Mouse (Mus musculus) brain, embryonic 18.5 days (tissue): ENCODE measurements at regions not wholly inside any gene's neighbourhood (a gene's known extent, or its start where the extent isn't known, plus 50 kb on each side); places are given as distances from the start of the nearest gene placed in this dataset.

Experiments used
- DNase-seq: peaks from one replicate; pipeline ENCODE4 v3.0.0-alpha.2; 2012; ENCODE audit warnings: low read depth, low spot score

DNA sequence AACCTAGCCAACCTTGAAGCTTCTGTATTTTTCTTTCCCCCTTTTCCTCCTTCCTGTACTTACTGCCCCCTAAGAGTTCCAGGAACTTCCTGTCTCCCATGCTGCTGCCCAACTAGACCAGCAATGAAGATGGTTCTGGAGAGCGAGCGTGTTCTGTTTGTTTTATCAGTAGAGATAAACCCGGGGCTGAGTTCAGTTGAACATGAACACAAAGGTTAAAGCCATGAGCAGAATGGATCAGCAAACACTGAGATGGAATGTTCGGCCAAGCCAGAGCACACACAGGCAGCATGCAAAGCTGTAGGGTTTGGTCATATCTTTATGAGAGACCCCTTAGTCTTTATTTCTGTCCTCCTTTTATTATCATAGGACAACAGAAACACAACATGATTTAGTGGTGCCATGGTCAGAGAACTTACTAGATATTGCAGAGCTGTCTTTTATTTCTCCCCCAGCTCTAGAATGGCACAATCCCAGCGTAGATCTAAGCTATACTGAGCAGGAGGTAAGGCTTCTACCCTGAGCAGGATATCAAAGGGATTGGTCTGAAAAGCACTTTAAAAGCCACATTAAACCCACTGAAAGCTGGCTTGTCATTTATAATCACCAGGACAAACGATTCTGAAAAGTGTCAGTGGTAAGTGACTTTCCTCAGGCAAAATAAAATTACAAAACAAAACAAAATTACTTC, 105.9 kb upstream of the Peli1 start:
- no peak for DNase-seq

DNA sequence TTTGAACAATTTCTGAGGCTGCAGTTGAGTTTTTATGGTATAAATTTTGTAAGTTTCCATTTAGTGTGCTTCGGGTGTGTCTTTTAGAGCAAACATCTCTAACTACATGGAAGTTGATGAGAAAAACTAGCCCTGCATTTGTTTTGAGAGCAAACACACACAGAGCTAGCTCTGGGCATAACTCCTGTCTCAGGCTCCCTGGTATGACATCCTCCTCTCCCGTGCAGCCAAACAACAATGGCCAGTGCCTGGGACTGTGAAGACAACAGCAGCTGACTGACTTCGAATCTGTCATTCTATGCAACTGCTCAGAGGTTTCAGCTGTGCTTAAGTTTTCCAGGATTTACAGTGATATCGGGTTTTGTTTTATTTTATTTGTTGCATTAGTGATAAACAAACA, 105.3 kb upstream of the Peli1 start:
- DNase-seq: no peak

DNA sequence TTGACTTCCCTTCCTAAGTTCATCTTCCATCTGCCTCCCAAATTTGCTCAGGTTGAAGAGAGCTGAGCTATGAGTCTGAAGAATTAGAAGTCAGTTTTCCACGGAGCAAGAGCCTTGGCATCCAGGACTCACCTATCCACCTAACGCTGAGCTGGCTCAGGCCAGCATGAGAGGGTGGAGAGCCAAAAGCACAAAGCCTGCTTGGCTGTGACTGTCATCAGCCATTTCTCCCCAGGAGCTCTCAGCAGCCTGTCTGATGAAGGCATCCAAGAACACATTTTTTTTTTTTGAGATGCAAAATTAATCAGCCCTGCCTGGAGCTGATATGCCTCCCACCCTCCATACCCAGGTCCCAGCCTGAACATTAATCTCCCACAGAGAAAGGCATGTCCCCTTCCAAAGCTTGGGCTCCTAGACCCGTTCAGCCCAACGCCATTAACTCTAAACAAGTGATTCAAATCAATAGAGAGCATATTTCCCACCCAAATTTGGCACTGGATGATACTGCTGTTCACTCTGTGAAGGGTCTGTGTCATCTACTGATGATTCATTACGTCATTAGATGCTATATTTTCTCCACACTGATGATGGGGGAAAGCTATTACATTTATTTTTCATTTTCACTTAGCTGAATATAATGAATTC, 103.8 kb upstream of the Peli1 start:
- DNase-seq: no peak

DNA sequence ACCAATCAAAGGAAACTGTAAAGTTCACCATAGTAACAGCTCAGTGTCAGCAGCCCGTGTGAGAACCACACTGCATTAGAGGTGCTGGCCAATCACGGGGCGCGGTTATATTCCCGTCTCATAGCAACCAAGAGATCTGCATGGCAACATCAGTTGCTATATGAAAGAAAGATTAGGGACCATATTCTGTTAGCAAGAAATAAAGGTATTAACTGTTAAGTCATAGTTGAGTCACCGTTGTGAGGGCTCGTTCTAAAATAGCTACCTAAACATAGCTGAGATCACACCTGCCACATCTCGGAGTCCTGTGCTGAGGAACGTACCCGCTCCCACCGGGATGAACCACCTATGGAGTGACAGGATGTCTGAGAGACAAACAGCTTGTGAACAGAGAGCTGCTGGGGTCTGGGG, 103.2 kb upstream of the Peli1 start:
- peak; percentile 82 for DNase-seq

DNA sequence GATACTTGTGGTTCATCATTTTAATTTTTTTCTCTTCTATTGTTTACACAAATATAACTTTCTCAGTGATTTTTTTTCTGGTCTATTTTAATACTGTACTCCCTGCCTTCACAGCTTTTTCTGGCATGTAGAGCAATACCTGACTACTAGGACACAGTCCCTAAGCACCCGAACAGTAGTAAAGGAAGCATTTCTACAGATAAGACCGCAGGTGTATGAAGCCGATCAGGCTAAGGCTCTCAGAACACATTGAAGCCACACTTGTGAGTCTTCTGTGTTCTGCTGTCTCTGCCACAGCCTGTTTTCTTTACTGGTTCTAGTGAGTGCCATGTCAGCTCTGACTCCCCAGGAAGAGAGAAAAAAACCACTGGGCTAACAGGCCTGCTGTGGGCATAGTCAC, 102.2 kb upstream of the Peli1 start:
- DNase-seq: no peak

DNA sequence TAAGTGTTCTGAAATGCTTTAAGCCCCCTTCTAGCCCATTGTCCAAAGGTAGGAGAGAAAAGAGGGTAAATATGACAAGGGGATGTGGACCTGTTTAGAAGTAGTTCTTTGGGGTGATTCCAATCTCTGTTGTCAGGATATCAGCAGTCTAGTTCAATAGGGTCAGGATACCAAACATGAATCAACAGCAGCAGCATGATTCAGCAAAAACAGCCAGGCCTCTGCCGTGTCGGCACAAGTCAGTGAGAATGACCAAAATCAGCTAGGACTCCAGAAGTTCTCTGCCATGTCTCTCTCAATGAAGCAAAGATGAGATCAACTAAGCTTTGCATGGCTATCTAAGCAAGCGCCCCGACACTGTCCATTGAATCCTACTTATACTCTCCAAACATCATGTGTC, 97.5 kb upstream of the Peli1 start:
- DNase-seq: no peak

DNA sequence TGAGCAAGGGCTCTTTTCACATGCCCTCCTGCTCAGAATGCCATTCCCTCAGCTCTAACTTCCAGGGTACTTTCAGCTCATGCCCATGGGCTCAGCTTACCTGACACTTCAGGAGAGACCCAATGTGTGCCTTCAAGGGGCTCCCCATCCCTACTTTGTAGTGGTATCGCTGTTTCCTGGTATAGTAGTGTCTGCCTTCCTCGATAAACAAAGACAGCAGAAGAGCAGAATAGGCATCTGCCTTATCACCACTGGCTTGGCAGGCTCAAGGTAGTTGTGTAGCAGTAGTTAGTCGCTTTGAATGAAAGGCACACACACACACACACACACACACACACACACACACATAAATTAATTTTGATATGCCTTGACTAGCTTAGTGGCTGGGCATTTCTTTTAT, 89.7 kb upstream of the Peli1 start:
- DNase-seq: no peak

DNA sequence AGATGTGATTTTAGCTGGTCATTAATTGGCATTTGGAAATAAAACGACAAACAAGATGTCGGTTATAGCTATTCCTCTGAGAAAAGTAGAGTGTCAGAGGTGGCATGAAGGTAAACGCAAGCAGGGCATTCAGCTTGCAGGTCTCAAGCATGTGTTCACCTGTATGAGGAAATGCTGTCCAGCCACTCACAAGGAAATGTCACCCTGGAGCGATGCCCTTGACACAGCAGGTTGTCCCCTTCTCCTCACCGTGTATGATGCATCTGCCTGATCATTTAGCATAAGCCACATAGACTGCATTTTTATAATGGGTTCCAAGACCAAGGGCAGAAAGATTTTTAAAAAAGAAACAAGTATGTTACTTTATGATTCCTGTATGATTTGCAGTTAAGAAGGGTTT, 83.9 kb upstream of the Peli1 start:
- no peak for DNase-seq

DNA sequence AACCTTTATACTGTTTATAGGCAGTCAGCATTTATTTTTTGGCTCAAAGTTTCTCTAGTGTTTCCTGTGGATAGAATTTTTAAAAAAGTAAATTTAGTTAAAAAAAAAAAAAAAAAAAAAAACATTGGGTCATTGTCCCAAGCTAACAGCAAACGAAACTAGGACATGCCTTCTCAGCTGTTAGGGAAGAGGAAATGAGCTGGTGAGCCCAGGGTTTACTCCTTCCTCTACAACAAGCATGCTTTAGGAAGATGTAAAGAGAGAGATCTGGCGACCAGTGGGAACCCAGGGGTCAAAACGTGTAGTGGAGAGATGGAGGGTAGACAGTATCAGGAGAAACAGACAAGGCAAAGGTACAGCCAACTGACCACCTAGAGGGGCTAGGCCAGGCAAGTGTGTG, 81.6 kb upstream of the Peli1 start:
- no peak for DNase-seq

DNA sequence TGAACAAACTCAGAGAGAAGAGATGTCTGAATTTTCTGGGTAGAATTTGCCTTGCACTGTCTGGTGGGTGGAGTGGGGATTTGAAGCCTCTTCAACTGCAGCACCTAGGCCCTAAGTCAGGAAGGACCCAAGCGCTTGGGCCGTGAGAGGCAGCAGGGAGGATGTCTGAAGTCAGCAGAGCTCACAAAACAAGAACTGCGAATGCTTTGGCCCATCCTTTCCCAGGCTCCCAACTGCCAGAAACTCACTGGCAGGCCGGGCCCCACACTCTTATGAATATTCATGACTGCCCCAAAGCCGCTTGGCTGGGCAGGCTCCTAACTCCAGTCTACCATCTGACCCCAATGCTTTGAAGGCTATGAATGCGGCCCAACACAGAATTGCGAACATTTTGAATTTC, 80.2 kb upstream of the Peli1 start:
- no peak for DNase-seq

DNA sequence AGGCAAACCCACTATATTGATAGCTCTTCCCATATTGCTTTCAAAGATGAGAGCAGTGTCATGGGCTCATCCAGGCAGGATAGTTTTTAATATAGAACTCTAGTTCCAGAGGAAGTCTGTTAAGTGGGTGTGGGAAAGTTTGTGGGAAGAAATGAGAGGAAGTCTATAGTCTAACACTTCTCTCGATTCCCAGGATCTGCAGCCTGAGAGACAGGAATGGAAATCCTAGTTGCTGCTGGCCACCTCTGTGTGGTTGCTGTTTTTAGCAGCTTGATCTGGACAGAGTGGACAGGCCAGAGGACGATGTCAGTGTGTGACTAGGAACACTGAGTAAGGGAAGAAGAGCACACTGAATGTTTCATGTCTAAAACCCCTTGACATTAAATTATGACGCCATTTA, 76.8 kb upstream of the Peli1 start:
- DNase-seq: no peak

DNA sequence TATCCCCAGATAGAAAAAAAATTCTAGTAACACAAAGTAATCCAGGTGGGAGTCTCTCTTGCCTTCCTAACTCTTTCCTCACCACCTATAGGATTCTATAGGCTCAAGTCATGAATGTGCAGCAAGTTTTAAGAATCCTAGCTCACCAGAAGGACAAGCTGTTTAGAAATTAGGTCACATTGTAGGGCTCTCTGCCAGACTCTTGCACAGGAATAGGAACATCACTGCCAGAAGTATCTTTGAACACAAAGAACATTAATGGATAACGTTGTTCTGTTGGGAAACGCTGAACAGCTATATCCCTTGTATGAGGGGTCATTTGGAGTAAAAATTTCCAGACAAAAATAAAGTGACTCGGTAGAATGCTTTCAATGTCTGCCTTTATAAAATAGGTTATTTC, 75.6 kb upstream of the Peli1 start:
- no peak for DNase-seq

DNA sequence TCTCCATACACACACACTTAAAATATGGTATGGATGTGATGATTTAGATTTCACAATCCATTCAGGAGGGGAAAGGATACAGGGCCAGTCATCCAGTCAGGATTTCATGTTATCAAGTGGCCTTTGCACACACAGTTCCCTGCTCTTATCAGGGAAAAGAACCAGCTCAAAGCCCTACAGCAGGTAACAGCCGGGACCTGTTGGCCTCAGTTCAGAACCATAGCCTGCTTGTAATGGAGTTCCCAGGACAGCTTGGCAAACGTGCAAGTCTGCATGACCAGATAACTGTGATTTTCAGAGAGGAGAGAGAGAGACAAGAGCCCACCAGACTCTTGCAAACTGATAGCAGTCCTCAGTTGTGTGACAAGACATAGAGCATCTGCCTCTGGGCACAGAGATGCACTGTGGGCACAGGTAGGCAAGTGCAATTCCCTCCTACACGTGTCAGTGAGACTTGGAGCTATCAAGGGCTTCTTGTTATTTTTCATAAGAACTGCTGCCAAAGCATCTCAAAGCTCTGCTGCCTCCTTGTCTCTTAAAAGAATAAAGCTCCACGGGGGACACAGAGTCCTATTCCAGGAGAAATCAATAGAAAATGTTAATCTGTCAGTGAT, 74.9 kb upstream of the Peli1 start:
- no peak for DNase-seq

DNA sequence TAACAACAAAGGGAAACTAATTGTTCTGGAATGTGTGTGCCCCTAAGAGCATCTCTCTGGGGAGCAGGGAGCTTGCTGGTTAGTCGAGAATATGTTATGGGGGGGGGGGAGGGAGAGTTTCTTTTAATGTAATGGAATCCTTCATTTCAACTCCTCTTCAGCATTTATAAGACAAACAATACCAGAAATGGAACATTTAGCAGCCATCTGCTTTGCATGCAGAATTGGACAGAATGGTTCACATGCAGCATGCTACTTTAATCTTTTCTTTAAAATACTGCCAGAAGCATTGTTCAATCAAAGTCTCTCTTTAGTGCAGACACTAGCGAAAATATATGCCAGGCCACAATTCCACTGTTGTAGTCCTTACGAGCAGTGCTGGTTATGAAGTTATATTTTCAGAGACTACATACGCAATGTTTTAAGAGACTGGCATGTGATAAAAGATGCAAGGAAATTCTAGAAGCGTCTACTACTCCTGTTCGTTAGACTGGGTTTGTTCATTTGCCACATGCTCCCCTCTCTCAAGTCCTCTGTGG, 74.2 kb upstream of the Peli1 start:
- peak; percentile 51 for DNase-seq

DNA sequence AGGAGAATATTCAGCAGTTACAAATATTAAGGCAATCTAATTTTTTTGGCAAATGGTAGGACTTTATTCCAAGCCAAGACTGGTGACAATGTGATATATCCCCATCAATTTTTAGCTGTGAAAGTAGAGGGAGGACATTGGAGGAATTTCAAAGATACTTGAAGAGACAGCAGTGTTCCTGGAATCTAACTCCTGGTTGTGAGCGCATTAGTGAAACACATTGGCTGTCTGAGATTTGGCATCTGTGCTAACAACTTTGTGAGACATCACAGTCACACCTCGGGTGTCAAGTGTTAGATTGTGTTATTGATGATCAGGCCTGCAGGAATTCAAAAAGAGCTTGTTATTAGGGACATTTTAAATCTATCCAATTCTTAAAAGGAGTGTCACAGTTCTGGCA, 71.3 kb upstream of the Peli1 start:
- no peak for DNase-seq

DNA sequence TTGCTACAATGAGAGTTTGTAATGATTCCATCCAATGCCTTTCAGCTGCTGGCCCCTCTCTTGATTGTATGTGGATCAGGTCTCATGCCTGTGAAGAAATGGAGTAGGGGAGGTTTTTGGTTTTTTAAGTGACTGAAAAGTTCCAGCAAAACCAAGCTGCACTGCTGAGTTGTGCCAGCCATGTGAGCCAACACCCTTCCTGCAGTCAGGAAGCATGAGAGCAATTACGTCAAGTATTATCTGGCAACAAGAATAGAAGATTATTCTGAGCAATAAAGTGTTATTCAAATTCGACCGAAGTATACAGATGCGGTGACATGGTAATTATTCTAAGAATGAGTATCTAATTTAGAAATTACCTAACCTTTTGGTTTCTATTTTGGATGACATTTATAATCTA, 67.0 kb upstream of the Peli1 start:
- no peak for DNase-seq

DNA sequence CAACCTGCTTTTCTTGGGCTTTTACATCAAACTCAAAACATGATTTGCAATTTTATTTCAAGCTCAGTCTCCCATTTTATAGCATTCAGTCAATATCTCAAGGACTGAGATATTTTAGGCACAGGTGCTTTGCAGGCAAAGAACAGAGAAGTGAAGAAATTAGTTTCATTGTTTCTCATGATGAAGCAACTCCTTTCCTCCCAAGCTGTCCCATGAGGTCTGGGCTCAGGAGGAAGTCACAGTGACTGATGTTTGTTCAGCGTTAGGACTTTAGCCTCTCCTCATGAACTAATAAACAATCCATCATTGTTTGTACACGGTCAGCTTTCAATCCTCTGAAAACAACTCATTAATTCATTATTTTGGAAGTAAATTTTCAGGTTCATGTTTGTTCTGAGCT, 66.6 kb upstream of the Peli1 start:
- DNase-seq: no peak

DNA sequence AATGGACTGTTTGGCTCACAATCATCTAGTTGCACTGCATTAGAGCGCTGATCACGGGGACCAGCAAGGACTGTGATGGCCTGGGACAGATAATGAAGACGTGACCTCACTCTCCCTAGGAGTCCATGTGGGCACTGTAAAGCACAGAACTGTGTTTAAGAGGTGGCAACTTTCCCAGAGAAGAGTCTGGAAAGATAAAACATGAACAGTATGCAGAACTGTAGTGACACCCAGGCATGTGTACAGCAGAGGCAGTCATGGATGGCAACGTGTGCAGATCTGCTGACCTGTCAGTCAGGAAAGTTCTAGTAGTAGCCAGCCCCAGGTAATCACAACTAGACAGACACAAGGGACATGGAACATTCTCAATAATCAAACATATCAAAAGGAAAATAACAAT, 63.8 kb upstream of the Peli1 start:
- no peak for DNase-seq

DNA sequence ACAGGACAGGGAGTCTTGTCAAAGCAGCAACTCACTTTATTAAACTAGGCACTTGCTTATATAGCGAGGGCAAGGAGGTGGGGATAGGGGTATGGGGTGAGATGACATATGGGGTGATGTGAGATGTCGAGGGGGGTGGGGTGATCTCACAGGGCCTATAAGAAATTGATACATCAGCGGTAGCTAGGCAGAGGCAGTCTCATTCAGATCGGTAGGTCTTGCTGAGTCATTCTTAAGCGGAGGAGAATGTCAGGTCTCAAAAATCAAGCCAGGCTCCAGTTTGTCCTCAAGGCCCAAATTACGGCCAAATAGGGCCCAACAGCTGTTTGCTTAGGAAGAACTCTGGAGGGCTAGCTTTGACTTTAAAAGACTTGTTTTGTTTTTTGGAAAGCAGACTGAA, 60.7 kb upstream of the Peli1 start:
- no peak for DNase-seq

DNA sequence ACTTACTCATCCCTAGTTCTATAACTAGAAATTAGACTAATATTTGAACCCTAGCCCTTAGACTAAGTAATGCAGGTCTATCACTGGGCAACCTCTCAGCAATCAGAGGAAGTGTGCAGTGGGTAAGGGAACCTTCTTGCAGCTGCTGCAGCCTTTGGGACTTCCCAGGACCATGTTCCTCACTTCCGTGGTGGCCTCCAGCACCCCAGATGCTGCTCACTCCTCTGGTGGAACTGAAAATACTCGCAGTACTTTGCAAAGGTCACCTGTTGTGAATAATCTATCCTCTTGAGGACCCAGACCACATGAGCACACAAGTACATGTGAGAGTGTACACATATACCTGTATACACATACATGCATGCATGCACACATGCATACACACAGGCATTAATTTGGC, 59.3 kb upstream of the Peli1 start:
- no peak for DNase-seq

DNA sequence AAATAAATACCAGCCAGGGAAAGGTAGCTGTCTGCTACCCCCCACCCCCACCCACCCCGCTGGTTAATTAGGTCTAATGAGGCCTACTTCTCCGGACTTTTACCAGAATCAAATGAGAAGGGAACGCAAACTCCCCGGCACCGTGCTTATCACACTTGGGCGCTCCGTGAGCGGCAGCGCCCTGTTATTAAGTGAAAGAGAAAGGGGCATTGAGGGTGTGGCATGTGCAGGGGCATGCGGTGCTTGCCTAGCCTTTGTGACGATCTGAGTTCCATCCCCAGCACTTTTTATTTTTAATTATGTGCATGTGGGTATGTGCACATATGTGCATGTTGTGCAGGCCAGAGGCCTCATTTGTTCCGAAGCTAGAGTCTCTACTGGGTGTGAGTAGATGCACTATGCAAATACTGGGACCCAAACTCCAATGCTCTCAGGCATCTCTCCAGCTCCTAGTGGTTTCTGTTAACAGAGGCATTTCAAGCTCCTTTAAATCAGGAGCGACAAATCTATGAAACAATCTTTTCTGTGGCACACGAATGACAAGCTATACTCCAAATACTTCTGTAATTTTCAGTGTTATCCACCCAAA, 57.8 kb upstream of the Peli1 start:
- DNase-seq: no peak

DNA sequence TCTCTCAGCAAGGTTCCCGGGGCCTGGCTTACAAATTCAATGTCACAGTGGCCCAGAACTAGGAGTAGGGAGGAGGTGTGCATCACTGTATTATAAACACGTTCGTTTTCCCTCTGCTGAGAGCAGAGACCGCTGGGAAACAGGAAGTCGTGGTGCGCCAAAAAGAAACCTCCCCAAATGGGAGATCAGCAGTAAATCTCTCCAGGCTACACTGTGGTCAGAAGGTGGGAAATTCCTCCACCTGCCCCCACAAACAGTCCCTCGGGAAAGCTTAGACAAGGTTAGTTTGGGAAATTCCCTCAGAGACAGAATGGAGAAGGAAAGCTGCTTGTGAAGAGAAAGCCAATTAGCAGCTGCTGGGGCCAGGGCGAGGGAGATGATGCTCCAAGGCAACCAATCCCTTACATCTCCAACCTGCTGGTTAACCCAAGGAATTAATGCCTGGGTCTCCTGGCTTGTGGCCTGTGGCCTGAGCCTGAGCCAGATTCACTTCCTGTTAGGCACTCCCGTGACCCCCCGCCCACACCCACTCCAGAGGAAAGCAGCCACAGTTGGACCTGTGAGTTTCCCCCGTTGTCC, 57.2 kb upstream of the Peli1 start:
- no peak for DNase-seq
